Mouse (Mus musculus): ENCODE results near the gene Apobec2.

The Apobec2 gene

GRCm38 (mm10) chr17:48409380-48410298, 23.1 kb downstream of the Apobec2 start, which contains the start of the genes Nfya and Oard1:
Nfya (minus strand) TSS chr17:48409906.
Oard1 (plus strand) TSS chr17:48410014.
- peak; percentile 100 for DNase-seq (ENCODE audit: low spot score)

GRCm38 (mm10) chr17:48408526-48409291, 24.0 kb downstream of the Apobec2 start:
- peak; percentile 74 for DNase-seq (ENCODE audit: low spot score)

GRCm38 (mm10) chr17:48407910-48408525, 24.7 kb downstream of the Apobec2 start:
- no peak for DNase-seq (ENCODE audit: low spot score)

- DNase-seq (ENCODE audit: low spot score): no peak
These were observed 25.6 kb downstream of the Apobec2 start for GRCm38 (mm10) chr17:48407154-48407553.

GRCm38 (mm10) chr17:48404706-48405105, 28.0 kb downstream of the Apobec2 start:
- no peak for DNase-seq (ENCODE audit: low spot score)

- no peak for DNase-seq (ENCODE audit: low spot score)
These were observed 28.9 kb downstream of the Apobec2 start for GRCm38 (mm10) chr17:48403848-48404247.

- DNase-seq (ENCODE audit: low spot score): no peak
These were observed 30.0 kb downstream of the Apobec2 start for GRCm38 (mm10) chr17:48402751-48403150.

GRCm38 (mm10) chr17:48401710-48402109, 31.0 kb downstream of the Apobec2 start:
- no peak for DNase-seq (ENCODE audit: low spot score)

- DNase-seq (ENCODE audit: low spot score): no peak
These were observed 40.1 kb downstream of the Apobec2 start for GRCm38 (mm10) chr17:48392616-48393015.

GRCm38 (mm10) chr17:48391446-48391845, 41.3 kb downstream of the Apobec2 start:
- no peak for DNase-seq (ENCODE audit: low spot score)

GRCm38 (mm10) chr17:48389442-48389841, 43.3 kb downstream of the Apobec2 start:
- no peak for DNase-seq (ENCODE audit: low spot score)

- DNase-seq (ENCODE audit: low spot score): no peak
These were observed 44.1 kb downstream of the Apobec2 start for GRCm38 (mm10) chr17:48388666-48389065.

- DNase-seq (ENCODE audit: low spot score): no peak
These were observed 46.8 kb downstream of the Apobec2 start for GRCm38 (mm10) chr17:48385786-48386461.

- DNase-seq (ENCODE audit: low spot score): no peak
These were observed 53.7 kb downstream of the Apobec2 start for GRCm38 (mm10) chr17:48379050-48379449.

GRCm38 (mm10) chr17:48376102-48376501, 56.6 kb downstream of the Apobec2 start:
- no peak for DNase-seq (ENCODE audit: low spot score)

- no peak for DNase-seq (ENCODE audit: low spot score)
These were observed 59.7 kb downstream of the Apobec2 start for GRCm38 (mm10) chr17:48372987-48373386.

- DNase-seq (ENCODE audit: low spot score): no peak
These were observed 61.1 kb downstream of the Apobec2 start for GRCm38 (mm10) chr17:48371621-48372020.

Measured in urinary bladder, postnatal 14 days (tissue).